Mouse (Mus musculus): ENCODE data around the gene Snai1. TPM values are rescaled to one million over a fixed set of nuclear protein-coding genes. Genes with fewer than 3 reads are reported as not detected.
A peak's percentile ranks its signal among the peaks of the same experiment; 100 is the strongest.

Snai1 gene
- polyA plus RNA-seq, 1 experiment from 2014 or later: 1.8 TPM

DNA sequence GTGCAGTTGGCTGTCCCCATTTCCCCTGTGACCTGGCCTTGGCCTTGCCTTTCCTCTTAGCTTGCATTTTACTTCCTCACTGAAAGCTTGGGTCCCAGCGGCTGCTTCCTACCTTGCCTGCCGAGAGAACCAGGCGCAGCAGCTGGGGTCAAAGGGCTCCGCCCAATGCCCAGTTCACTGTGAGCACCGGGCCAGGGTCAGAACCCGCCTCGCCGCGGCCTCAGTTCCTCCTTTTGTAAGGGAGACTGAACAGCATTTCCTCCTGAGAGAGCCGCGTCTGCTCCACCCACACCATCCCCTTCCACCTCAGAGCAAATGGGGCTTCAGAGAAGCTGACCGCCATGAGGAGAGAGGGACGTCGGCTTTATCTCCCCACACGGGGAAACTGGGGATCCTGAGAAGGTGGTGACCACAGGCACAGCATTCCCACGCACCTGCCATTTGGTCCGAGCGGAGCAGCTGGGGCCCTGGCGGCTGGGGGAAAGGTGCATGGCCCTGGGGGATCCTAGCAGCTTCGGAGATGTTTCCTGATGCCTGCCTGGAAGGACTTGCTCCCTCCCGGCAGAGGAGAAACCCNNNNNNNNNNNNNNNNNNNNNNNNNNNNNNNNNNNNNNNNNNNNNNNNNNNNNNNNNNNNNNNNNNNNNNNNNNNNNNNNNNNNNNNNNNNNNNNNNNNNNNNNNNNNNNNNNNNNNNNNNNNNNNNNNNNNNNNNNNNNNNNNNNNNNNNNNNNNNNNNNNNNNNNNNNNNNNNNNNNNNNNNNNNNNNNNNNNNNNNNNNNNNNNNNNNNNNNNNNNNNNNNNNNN lies 51.0 kb downstream of the Snai1 start:
- peak overlapping the region; percentile 81 for H3K4me2 ChIP-seq
- peak overlapping the region; percentile 78 for H3K27ac ChIP-seq
- no peaks in the 10 kb centered on the region for H3K27me3 ChIP-seq
- H3K36me3 ChIP-seq: no peaks in the 10 kb centered on the region
- peaks cover 47% of the 10 kb centered on the region for H3K4me1 ChIP-seq (replicated peaks)
- peak overlapping the region; percentile 76 for H3K9ac ChIP-seq
- WGBS (ENCODE audit: insufficient replicate concordance): 3% methylated on average over 21 of the region's 21 CpGs
- H3K9me3 ChIP-seq (replicated peaks): no peaks in the 10 kb centered on the region
- peak; percentile 55 for DNase-seq
- peak overlapping the region; percentile 64 for H3K4me3 ChIP-seq (replicated peaks)
- ATAC-seq (ENCODE audit: low read depth): peak; percentile 77

Other genes starting within 250 kb of the Snai1 start
- gene B4galt5, start 189.0 kb upstream of the Snai1 start, polyA plus RNA-seq (2015; fragmentation: Nextera tagmentation; extraction: Ambion mirVana): 2.9 and 3.2 TPM in 2 replicates
- 12.0 and 13.4 TPM in 2 replicates for gene Slc9a8, start 116.5 kb upstream of the Snai1 start, polyA plus RNA-seq (2015; fragmentation: Nextera tagmentation; extraction: Ambion mirVana)
- 32.5 and 33.2 TPM in 2 replicates for gene Rnf114, start 45.5 kb upstream of the Snai1 start, polyA plus RNA-seq (2015; fragmentation: Nextera tagmentation; extraction: Ambion mirVana)
- 7.0 and 9.4 TPM in 2 replicates for gene Spata2, start 45.3 kb upstream of the Snai1 start, polyA plus RNA-seq (2015; fragmentation: Nextera tagmentation; extraction: Ambion mirVana)
- gene Ube2v1, start 93.9 kb downstream of the Snai1 start, polyA plus RNA-seq (2015; fragmentation: Nextera tagmentation; extraction: Ambion mirVana): 205 and 229 TPM in 2 replicates
- gene Gm20431, start 123.3 kb downstream of the Snai1 start, polyA plus RNA-seq (2015; fragmentation: Nextera tagmentation; extraction: Ambion mirVana): 2.9 TPM in 1 of 2 replicates, not detected in the other
- 6.3 and 7.4 TPM in 2 replicates for gene Cebpb, start 150.7 kb downstream of the Snai1 start, polyA plus RNA-seq (2015; fragmentation: Nextera tagmentation; extraction: Ambion mirVana)
- 16.1 and 17.1 TPM in 2 replicates for gene Tmem189, start 151.6 kb downstream of the Snai1 start, polyA plus RNA-seq (2015; fragmentation: Nextera tagmentation; extraction: Ambion mirVana)

All from liver, embryonic 13.5 days (tissue).